Mouse (Mus musculus): ENCODE measurements around the gene Ap3b1. TPM values are rescaled to one million over a fixed set of nuclear protein-coding genes. Genes with fewer than 3 reads are reported as not detected.
A peak's percentile ranks its signal among the peaks of the same experiment; 100 is the strongest.
"Not testable (repeated sequence)": the region's sequence is repeated elsewhere in the genome, so short reads cannot be mapped to it uniquely, and the experiment has no call there.

Ap3b1 gene
- polyA plus RNA-seq (2015; fragmentation: Nextera tagmentation; extraction: Ambion mirVana), result 15.6 and 15.7 TPM in 2 replicates

- peak within 1 kb of the TSS; percentile 84 for H3K4me2 ChIP-seq (ENCODE audit: low read depth, low read length)
- H3K9ac ChIP-seq (ENCODE audit: low read depth, low read length), result peak within 1 kb of the TSS; percentile 81
- under 1% methylated on average over 79 of the region's 79 CpGs for WGBS (ENCODE audit: insufficient replicate concordance)
- H3K4me1 ChIP-seq (ENCODE audit: control insufficient read depth, low read depth, low read length), result peaks cover 8% of the 10 kb centered on the region
- H3K36me3 ChIP-seq (ENCODE audit: control insufficient read depth, insufficient read depth), result no peaks in the 10 kb centered on the region
- H3K9me3 ChIP-seq (replicated peaks; ENCODE audit: control insufficient read depth, low read length), result no peaks in the 10 kb centered on the region
- peak; percentile 94 for ATAC-seq (ENCODE audit: low read depth)
- H3K27ac ChIP-seq (ENCODE audit: low read length), result peak within 1 kb of the TSS; percentile 72
- H3K27me3 ChIP-seq (ENCODE audit: control insufficient read depth, insufficient read depth, low read depth, low read length), result no peaks in the 10 kb centered on the region
- H3K4me3 ChIP-seq (ENCODE audit: low read depth, low read length), result peak within 1 kb of the TSS; percentile 75
Observed at GRCm38 (mm10) chr13:94358401-94359265, at the start of gene Ap3b1. Gene Ap3b1 (plus strand): TSS chr13:94358960.

DNA sequence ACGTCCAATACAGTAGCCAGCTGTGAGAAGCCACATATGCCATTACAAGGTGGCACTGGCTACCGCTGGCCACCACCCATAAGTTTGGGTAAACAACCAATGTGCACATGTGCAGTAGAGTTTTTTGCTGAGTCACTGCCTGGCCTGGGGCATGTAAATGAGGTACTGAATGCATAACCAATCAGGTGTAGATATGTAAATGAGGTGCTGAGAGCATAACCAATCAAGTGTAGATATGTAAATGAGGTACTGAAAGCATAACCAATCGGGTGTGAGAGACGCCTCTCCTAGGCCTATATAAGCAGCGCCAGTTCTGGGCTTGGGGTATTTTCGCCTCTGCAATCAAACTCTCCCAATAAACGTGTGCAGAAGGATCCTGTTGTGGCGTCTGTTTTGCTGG is 45.9 kb upstream of the Ap3b1 start:
- not testable (repeated sequence) for H3K27me3 ChIP-seq (ENCODE audit: control insufficient read depth, insufficient read depth, low read depth, low read length); H3K27ac ChIP-seq (ENCODE audit: low read length); H3K9ac ChIP-seq (ENCODE audit: low read depth, low read length); H3K36me3 ChIP-seq (ENCODE audit: control insufficient read depth, insufficient read depth); H3K4me2 ChIP-seq (ENCODE audit: low read depth, low read length); H3K4me1 ChIP-seq (ENCODE audit: control insufficient read depth, low read depth, low read length); H3K4me3 ChIP-seq (ENCODE audit: low read depth, low read length); H3K9me3 ChIP-seq (replicated peaks; ENCODE audit: control insufficient read depth, low read length)
- WGBS (ENCODE audit: insufficient replicate concordance), result 86% methylated on average over 8 of the region's 8 CpGs
- 0 out of 2 replicates have a peak, but pooled peaks have one; percentile 27 for ATAC-seq (ENCODE audit: low read depth)

- Histone ChIP-seq H3K36me3 (ENCODE audit: control insufficient read depth, insufficient read depth) (no peaks in the 10 kb centered on the region), H3K27me3 (ENCODE audit: control insufficient read depth, insufficient read depth, low read depth, low read length) (no peaks in the 10 kb centered on the region), H3K9ac (ENCODE audit: low read depth, low read length) (no peak overlapping the region), H3K4me2 (ENCODE audit: low read depth, low read length) (no peak overlapping the region), H3K27ac (ENCODE audit: low read length) (no peak overlapping the region), H3K4me1 (ENCODE audit: control insufficient read depth, low read depth, low read length) (no peaks in the 10 kb centered on the region), H3K9me3 (replicated peaks; ENCODE audit: control insufficient read depth, low read length) (no peaks in the 10 kb centered on the region), H3K4me3 (ENCODE audit: low read depth, low read length) (no peak overlapping the region)
- no peak for ATAC-seq (ENCODE audit: low read depth)
- 72% methylated on average over 10 of the region's 10 CpGs for WGBS (ENCODE audit: insufficient replicate concordance)
Observed at GRCm38 (mm10) chr13:94316975-94317511, 41.7 kb upstream of the Ap3b1 start.

- no peaks in the 10 kb centered on the region for H3K27me3 ChIP-seq (ENCODE audit: control insufficient read depth, insufficient read depth, low read depth, low read length)
- no peak for ATAC-seq (ENCODE audit: low read depth)
- H3K4me1 ChIP-seq (ENCODE audit: control insufficient read depth, low read depth, low read length), result no peaks in the 10 kb centered on the region
- WGBS (ENCODE audit: insufficient replicate concordance), result 78% methylated on average over 1 of the region's 1 CpGs
- H3K4me2 ChIP-seq (ENCODE audit: low read depth, low read length), result no peak overlapping the region
- H3K9me3 ChIP-seq (replicated peaks; ENCODE audit: control insufficient read depth, low read length), result no peaks in the 10 kb centered on the region
- no peaks in the 10 kb centered on the region for H3K36me3 ChIP-seq (ENCODE audit: control insufficient read depth, insufficient read depth)
- no peak overlapping the region for H3K27ac ChIP-seq (ENCODE audit: low read length)
- H3K9ac ChIP-seq (ENCODE audit: low read depth, low read length), result no peak overlapping the region
- H3K4me3 ChIP-seq (ENCODE audit: low read depth, low read length), result no peak overlapping the region
Observed at GRCm38 (mm10) chr13:94321094-94321792, 37.5 kb upstream of the Ap3b1 start.

GRCm38 (mm10) chr13:94322475-94322874 is 36.3 kb upstream of the Ap3b1 start:
- WGBS (ENCODE audit: insufficient replicate concordance), result 41% methylated on average over 4 of the region's 4 CpGs
- ATAC-seq (ENCODE audit: low read depth), result no peak
- H3K4me1 ChIP-seq (ENCODE audit: control insufficient read depth, low read depth, low read length), result no peaks in the 10 kb centered on the region

DNA sequence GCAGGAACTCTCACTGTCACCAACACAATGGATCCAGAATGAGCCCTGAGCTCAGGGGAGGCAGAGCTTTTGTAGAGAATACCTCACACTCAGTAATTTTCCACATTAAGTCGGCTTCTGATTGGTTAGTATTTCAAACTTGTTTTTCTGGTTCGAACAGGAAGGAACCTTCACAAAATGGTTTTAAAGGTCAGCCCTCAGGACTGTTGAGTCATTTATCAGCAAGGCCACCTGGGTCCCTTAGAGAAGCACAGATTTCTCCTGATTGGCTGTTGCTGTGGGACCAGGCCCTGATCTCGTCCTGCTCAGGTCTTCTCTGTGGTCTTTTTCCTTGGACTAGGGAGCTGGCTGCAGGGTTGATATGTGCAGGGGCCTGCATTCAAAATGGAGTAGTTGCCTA is 30.7 kb upstream of the Ap3b1 start:
- no peaks in the 10 kb centered on the region for H3K4me1 ChIP-seq (ENCODE audit: control insufficient read depth, low read depth, low read length)
- H3K27me3 ChIP-seq (ENCODE audit: control insufficient read depth, insufficient read depth, low read depth, low read length), result no peaks in the 10 kb centered on the region
- H3K4me3 ChIP-seq (ENCODE audit: low read depth, low read length), result no peak overlapping the region
- no peaks in the 10 kb centered on the region for H3K36me3 ChIP-seq (ENCODE audit: control insufficient read depth, insufficient read depth)
- no peaks in the 10 kb centered on the region for H3K9me3 ChIP-seq (replicated peaks; ENCODE audit: control insufficient read depth, low read length)
- 21% methylated on average over 3 of the region's 3 CpGs for WGBS (ENCODE audit: insufficient replicate concordance)
- H3K27ac ChIP-seq (ENCODE audit: low read length), result no peak overlapping the region
- no peak overlapping the region for H3K4me2 ChIP-seq (ENCODE audit: low read depth, low read length)
- H3K9ac ChIP-seq (ENCODE audit: low read depth, low read length), result no peak overlapping the region
- peak; percentile 73 for ATAC-seq (ENCODE audit: low read depth)

More at GRCm38 (mm10) chr13:94322475-94322874, 36.3 kb upstream of the Ap3b1 start:
- no peak overlapping the region for H3K27ac ChIP-seq (ENCODE audit: low read length)
- no peaks in the 10 kb centered on the region for H3K36me3 ChIP-seq (ENCODE audit: control insufficient read depth, insufficient read depth)
- H3K4me2 ChIP-seq (ENCODE audit: low read depth, low read length), result no peak overlapping the region
- H3K27me3 ChIP-seq (ENCODE audit: control insufficient read depth, insufficient read depth, low read depth, low read length), result no peaks in the 10 kb centered on the region
- H3K4me3 ChIP-seq (ENCODE audit: low read depth, low read length), result no peak overlapping the region
- H3K9ac ChIP-seq (ENCODE audit: low read depth, low read length), result no peak overlapping the region
- no peaks in the 10 kb centered on the region for H3K9me3 ChIP-seq (replicated peaks; ENCODE audit: control insufficient read depth, low read length)

- not testable (repeated sequence) for H3K4me3 ChIP-seq (ENCODE audit: low read depth, low read length); H3K4me2 ChIP-seq (ENCODE audit: low read depth, low read length); H3K4me1 ChIP-seq (ENCODE audit: control insufficient read depth, low read depth, low read length); H3K27ac ChIP-seq (ENCODE audit: low read length); H3K27me3 ChIP-seq (ENCODE audit: control insufficient read depth, insufficient read depth, low read depth, low read length); H3K9me3 ChIP-seq (replicated peaks; ENCODE audit: control insufficient read depth, low read length); ATAC-seq (ENCODE audit: low read depth); H3K36me3 ChIP-seq (ENCODE audit: control insufficient read depth, insufficient read depth); H3K9ac ChIP-seq (ENCODE audit: low read depth, low read length)
- WGBS (ENCODE audit: insufficient replicate concordance), result 79% methylated on average over 6 of the region's 6 CpGs
Observed at GRCm38 (mm10) chr13:94329005-94329404, 29.8 kb upstream of the Ap3b1 start.

- Histone ChIP-seq H3K4me1 (ENCODE audit: control insufficient read depth, low read depth, low read length) (no peaks in the 10 kb centered on the region), H3K4me3 (ENCODE audit: low read depth, low read length) (no peak overlapping the region), H3K27ac (ENCODE audit: low read length) (no peak overlapping the region), H3K9ac (ENCODE audit: low read depth, low read length) (no peak overlapping the region), H3K36me3 (ENCODE audit: control insufficient read depth, insufficient read depth) (no peaks in the 10 kb centered on the region), H3K9me3 (replicated peaks; ENCODE audit: control insufficient read depth, low read length) (no peaks in the 10 kb centered on the region), H3K27me3 (ENCODE audit: control insufficient read depth, insufficient read depth, low read depth, low read length) (no peaks in the 10 kb centered on the region), H3K4me2 (ENCODE audit: low read depth, low read length) (no peak overlapping the region)
- 60% methylated on average over 3 of the region's 3 CpGs for WGBS (ENCODE audit: insufficient replicate concordance)
- no peak for ATAC-seq (ENCODE audit: low read depth)
Observed at GRCm38 (mm10) chr13:94330392-94330979, 28.3 kb upstream of the Ap3b1 start.
